Mouse (Mus musculus) v-Abl transformed pro-B cells (cell line): Measurements from ENCODE around the gene 2310030G06Rik.

Experiments
- in situ Hi-C, 2 experiments: fragments of 400-800 bp; cut with MboI; formaldehyde crosslinking; loops; one replicate each; pipeline ENCODE4 v1.15.1; 2025; ENCODE audit not compliant: unreplicated experiment in 2 of 2

Gene 2310030G06Rik

DNA sequence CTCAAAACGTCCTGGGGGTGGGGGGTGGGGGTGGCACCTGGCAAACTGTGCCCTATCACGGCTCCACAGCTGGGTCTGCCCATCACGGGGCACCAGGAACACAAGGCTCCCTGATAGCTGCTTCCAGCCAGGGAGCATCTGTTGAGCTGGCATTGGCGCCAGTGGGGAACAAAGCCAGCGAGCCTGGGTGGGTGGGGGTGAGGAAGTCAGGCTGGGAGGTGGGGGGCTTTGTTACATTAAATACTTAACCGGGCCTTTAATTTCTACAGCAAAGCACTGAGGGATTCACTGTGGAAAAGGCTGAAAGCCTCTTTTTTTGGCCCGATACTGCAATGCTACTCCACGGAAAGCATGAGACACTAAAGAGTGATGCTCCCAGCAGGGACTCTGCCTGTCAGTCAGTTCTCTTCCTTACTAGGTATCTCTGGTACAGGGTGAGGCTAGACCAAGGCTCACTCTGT is 23.9 kb downstream of the 2310030G06Rik start:
- in situ Hi-C loops, result loop anchor here in 1 of 2 experiments (25.0 kb wide), 1 partner anchor 1190 kb away; no protein-coding TSS in a partner anchor

GRCm38 (mm10) chr9:50721061-50721460 is 25.3 kb downstream of the 2310030G06Rik start:
- in situ Hi-C loops, result loop anchor here in 1 of 2 experiments (25.0 kb wide), 1 partner anchor 1191 kb away; no protein-coding TSS in a partner anchor

- in situ Hi-C loops, result loop anchor here in 1 of 2 experiments (10.0 to 25.0 kb wide), 2 partner anchors 416 to 1193 kb away; no protein-coding TSS in a partner anchor
Measured at GRCm38 (mm10) chr9:50718878-50719277, 27.5 kb downstream of the 2310030G06Rik start.

DNA sequence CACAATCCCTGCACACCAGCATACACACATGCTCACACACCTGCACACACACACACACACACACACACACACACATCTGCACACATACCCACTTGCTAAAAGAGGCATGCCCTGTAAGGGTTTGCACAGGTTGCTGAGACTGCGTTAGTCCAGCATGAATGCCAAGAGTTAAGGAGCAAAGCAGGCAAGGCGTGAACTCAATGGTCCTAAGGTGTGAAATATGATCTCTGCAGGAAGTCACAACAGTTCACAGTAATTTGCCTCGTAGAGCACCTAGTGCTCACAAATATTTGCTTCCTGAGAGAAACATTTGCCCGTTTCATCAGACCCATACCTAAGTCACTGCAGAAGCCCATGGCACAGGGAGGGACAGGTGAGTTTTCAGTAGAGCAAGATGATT is 32.1 kb downstream of the 2310030G06Rik start:
- in situ Hi-C loops, result loop anchor here in 1 of 2 experiments (10.0 to 25.0 kb wide), 2 partner anchors 421 to 1198 kb away; no protein-coding TSS in a partner anchor

GRCm38 (mm10) chr9:50711337-50711736 is 35.0 kb downstream of the 2310030G06Rik start:
- in situ Hi-C loops, result loop anchor here in 1 of 2 experiments (10.0 to 25.0 kb wide), 2 partner anchors 423 to 1201 kb away; no protein-coding TSS in a partner anchor

GRCm38 (mm10) chr9:50709108-50709507 is 37.2 kb downstream of the 2310030G06Rik start:
- in situ Hi-C loops, result loop anchor here in 1 of 2 experiments (5.0 to 25.0 kb wide), 2 partner anchors 53 to 1203 kb away; no protein-coding TSS in a partner anchor

- in situ Hi-C loops, result loop anchor here in 1 of 2 experiments (5.0 to 25.0 kb wide), 2 partner anchors 57 to 1207 kb away; no protein-coding TSS in a partner anchor
Measured at GRCm38 (mm10) chr9:50704907-50705306, 41.4 kb downstream of the 2310030G06Rik start.

- in situ Hi-C loops, result loop anchor here in 1 of 2 experiments (25.0 kb wide), 1 partner anchor 1211 kb away; no protein-coding TSS in a partner anchor
Measured at GRCm38 (mm10) chr9:50700921-50701691, 45.2 kb downstream of the 2310030G06Rik start.

DNA sequence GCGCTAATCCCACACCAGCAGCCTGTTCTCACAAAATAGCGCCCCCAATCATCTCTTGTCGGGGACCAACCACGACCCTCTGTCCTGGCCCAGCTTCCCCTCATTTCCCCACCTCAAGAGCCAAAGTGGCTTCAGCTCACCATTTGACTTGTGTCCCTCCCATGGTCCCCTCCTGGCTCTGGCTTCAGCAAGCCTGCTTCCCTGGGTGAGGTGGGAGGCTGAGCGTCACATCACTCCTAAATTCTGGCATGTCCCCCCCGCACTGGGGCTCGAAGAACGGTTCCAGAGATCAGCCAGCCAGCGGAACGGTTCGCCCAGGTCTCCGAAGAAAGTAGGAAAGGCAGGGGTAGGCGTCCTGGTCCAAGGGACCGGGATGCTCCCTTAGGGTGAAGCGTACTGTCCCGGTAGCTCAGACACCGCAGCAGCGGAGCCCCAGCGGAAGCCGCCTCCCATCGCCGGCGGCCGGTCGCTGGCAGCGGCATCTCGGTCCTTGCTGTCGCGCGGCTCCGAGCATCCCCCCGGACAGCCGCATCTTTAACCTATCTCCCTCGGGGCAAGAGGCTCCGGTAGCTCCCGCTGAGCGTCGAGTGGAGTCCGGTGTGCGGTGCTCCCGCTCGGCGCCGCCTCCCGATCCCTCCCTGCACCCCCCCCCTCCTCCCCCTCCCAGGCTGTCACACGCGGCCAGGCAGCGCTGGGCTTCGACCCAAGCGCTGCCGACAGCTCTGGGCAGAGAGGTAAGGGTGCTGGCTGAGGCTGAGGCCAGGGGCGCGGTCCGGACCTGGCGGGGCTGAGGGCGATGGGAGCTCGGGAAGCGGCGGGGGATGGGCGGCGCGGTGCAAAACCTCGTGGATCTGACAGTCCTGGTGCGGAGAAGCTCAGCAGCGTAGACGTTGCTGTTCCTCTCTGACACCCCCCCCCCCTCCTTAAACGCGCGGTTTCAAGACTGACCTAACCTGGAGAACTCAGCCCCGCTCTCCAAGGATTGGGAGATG is 47.6 kb downstream of the 2310030G06Rik start:
- in situ Hi-C loops, result no loop called here

DNA sequence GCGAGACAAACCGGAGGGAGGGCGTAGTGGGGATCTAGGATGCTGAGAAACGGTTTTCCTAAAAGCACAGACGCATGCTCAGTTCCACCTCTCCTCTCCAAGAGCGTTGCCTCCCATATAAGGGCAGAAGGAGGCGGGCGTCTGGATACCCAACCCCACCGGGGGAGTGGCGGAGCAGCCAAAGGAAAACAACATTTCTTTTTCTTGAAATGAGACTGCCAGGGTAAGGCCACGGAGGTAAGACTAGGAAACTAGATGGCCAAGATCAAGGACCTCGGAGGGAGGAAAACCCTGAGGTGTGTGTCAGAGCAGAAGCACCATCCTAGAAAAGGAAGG is 48.7 kb downstream of the 2310030G06Rik start:
- in situ Hi-C loops, result no loop called here

GRCm38 (mm10) chr9:50696851-50697705 is 49.3 kb downstream of the 2310030G06Rik start:
- in situ Hi-C loops, result no loop called here

GRCm38 (mm10) chr9:50695153-50695552 is 51.2 kb downstream of the 2310030G06Rik start:
- in situ Hi-C loops, result no loop called here

DNA sequence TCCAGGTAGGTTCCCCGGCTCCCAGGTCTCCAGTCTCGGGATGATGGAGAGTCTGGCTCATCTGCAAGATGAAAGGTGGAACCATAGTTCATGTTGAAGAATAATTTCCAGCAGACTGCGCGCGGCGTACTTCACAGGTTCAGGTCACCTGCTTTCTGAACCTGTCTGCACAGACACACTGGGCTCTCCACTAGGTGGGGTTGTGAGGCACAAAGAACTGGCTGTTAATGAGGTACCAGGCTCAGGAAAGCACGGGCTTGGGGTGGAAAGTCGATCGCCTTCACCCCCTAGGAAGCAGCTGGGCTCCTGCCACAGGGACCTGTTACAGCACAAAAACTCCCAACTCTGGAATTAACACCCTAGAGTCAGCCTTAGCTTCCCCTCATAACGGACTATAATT is 52.7 kb downstream of the 2310030G06Rik start:
- in situ Hi-C loops, result no loop called here

GRCm38 (mm10) chr9:50692626-50693580 is 53.4 kb downstream of the 2310030G06Rik start:
- in situ Hi-C loops, result no loop called here
